Mouse (Mus musculus): ENCODE measurements at regions not wholly inside any gene's neighbourhood (a gene's known extent, or its start where the extent isn't known, plus 50 kb on each side); places are given as distances from the start of the nearest gene placed in this dataset.

DNA sequence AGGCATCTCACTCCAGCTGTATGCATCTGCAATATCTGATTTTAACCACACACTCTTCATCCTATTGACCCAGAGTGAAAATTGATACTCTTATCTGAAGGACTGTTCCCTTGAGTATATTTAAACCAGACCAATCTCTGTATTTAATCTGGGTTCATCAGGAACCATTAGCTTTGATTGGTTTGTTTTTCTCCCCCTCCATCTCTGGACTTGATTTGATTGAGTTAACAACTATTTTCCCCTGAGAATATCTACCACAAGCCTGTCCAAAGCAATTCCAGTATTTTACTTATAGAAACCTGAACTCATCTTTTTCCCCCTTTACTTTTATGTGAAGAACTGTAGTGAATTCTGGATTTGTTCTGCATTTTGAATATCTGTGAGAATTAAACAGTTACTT is 270.5 kb upstream of the Nova1 start:
- TF ChIP-seq MYOD1 (IDR thresholded peaks at IDR 0.05; ENCODE audit: control insufficient read depth in 1 of 3, insufficient read length in 2 of 3, low read depth in 2 of 3) (no peak), POLR2A (IDR thresholded peaks at IDR 0.05; ENCODE audit: insufficient read length, low read depth) (no peak), USF1 (IDR thresholded peaks at IDR 0.05; ENCODE audit: low read depth) (no peak), POLR2AphosphoS2 (IDR thresholded peaks at IDR 0.05; ENCODE audit: insufficient read length, low read depth) (no peak), E2F4 (IDR thresholded peaks at IDR 0.05; ENCODE audit: insufficient read depth) (no peak), CEBPB (IDR thresholded peaks at IDR 0.05; ENCODE audit: insufficient read depth, poor library complexity, severe bottlenecking) (no peak)
